Mouse (Mus musculus): ENCODE results near the gene Twist2.
A peak's percentile ranks its signal among the peaks of the same experiment; 100 is the strongest.

The Twist2 gene

GRCm38 (mm10) chr1:91819237-91819636, 18.0 kb downstream of the Twist2 start:
- peak; percentile 4 for DNase-seq (ENCODE audit: low read depth)

- no peak for DNase-seq (ENCODE audit: low read depth)
These were observed 19.3 kb downstream of the Twist2 start for GRCm38 (mm10) chr1:91820531-91820930.

GRCm38 (mm10) chr1:91822316-91822824, 21.1 kb downstream of the Twist2 start:
- DNase-seq (ENCODE audit: low read depth) = no peak

- no peak for DNase-seq (ENCODE audit: low read depth)
These were observed 22.3 kb downstream of the Twist2 start for GRCm38 (mm10) chr1:91823530-91823929.

DNA sequence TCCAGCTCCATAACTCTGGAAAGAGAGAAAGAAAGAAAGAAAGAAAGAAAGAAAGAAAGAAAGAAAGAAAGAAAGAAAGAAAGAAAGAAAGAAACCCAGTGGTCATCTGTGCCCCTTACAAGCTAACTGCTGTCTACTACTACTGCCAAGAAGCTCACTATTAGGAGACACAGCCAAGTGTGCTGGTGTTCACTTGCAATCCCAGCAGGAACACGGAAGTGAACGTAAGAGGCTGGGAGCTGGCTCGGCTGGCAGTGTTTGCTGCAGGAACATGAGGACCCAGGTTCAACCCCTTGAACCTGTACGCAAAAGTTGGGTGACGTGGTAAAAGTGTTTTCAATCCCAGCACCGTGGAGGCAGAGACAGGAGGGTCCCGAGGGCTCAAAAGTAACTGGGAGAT, 22.7 kb downstream of the Twist2 start:
- no peak for DNase-seq (ENCODE audit: low read depth)

- no peak for DNase-seq (ENCODE audit: low read depth)
These were observed 24.0 kb downstream of the Twist2 start for GRCm38 (mm10) chr1:91825261-91825660.

- DNase-seq (ENCODE audit: low read depth) = no peak
These were observed 30.7 kb downstream of the Twist2 start for GRCm38 (mm10) chr1:91831978-91832377.

- DNase-seq (ENCODE audit: low read depth) = no peak
These were observed 38.3 kb downstream of the Twist2 start for GRCm38 (mm10) chr1:91839557-91839956.

GRCm38 (mm10) chr1:91839979-91840378, 38.7 kb downstream of the Twist2 start:
- DNase-seq (ENCODE audit: low read depth) = no peak

- no peak for DNase-seq (ENCODE audit: low read depth)
These were observed 43.0 kb downstream of the Twist2 start for GRCm38 (mm10) chr1:91844236-91844635.

DNA sequence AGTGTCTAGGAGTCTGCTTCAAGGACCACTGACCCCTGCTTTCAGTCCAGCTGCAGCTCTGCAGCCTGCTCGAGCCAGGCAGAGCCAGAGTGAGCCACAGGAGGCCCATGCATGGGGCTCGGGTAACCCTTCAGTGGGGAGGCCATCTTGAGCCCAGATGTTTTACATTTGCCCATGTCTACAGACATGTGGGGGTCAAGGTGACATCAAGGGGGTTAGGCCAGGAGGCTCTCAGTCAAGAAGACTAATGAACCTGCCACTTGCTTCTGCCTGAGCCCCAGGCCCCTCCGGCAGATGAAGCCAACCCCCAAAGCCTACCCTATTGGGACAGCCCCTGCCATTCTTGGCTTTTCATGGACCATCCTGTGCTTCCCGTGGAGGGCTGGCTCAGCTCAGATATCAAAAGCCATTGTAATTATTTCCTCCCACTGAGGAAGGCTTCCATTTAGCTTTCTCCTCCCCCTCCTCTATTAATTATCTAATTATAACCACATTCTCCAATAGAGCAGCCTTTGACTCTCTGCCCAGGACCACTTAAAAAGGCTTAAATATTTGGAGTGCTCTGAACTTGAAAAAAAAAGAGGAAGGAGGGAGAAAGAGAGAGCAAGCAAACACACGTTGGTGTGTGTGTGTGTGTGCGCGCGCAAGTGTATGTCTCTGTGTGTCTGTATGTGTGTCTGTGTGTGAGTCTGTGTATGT, 43.6 kb downstream of the Twist2 start:
- DNase-seq (ENCODE audit: low read depth) = no peak

DNA sequence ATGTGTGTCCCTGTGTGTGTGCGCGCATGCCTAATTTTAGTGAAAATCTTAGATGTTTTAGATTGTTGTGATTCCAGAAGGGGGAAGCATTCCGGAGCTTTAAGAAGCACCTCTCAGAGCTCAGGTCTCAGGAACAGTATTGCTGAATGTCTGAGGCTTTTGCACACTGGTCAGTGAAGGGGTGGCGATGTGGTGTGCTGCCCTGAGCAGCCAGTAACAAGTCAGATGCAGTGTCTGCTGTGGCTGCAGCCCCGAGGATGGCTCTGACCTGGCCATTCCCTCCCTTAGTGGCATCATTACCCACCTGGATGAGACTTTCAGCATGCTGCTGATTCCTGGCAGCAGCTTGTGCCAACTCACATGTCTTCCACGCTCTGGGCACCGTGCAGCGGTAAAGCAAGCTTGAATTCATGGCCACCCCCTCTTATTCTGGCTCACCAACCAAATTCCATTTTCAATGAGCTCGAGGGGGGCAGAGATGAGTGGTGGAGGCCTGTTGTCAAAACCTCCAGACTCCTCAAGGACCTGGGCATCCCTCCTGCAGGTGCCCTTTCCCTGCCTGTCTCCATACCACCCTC, 44.2 kb downstream of the Twist2 start:
- DNase-seq (ENCODE audit: low read depth) = no peak

- DNase-seq (ENCODE audit: low read depth) = no peak
These were observed 50.0 kb downstream of the Twist2 start for GRCm38 (mm10) chr1:91851300-91851699.

GRCm38 (mm10) chr1:91856771-91857664, 55.8 kb downstream of the Twist2 start:
- no peak for DNase-seq (ENCODE audit: low read depth)

GRCm38 (mm10) chr1:91858101-91858790, 57.0 kb downstream of the Twist2 start:
- no peak for DNase-seq (ENCODE audit: low read depth)

DNA sequence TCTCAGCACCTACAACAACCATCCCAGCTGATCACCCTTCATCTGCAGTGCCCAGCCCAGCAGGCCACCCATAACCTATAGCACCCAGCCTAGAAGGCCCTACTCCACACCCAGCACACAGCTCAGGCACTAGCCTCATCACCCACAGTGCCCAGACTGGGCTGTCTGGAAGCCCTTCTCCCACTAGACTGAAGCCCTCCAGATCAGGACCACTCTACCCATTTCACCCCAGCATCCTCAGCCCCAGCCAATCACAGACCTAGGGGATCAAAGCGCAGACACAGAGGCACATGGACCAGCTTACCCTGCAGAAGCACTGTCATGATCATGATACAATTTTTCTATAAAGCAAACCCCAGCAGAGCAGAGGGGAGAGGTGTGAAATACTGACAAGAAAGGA, 57.6 kb downstream of the Twist2 start:
- DNase-seq (ENCODE audit: low read depth) = no peak

GRCm38 (mm10) chr1:91861511-91861910, 60.2 kb downstream of the Twist2 start:
- DNase-seq (ENCODE audit: low read depth) = peak; percentile 6

DNA sequence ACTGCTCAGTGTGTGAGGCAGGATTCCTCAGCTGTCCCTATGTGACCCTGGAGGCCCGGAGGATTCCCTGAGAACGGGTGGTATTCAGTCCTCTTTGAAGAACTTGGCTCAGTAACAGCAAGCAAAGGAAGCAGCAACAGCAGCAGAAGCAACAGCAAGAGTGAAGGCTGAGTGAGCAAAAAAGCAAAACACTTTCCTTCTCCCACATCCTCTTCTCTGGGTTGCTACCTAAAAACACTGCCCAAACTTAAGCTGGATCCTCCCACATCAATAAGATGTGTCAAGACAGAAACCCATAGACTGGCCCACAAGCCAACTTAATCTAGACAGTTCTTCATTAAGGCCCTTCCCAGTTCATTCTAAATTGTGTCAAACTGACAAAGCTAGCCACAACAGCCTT, 64.7 kb downstream of the Twist2 start:
- DNase-seq (ENCODE audit: low read depth) = no peak

- no peak for DNase-seq (ENCODE audit: low read depth)
These were observed 69.8 kb downstream of the Twist2 start for GRCm38 (mm10) chr1:91871101-91871500.

DNA sequence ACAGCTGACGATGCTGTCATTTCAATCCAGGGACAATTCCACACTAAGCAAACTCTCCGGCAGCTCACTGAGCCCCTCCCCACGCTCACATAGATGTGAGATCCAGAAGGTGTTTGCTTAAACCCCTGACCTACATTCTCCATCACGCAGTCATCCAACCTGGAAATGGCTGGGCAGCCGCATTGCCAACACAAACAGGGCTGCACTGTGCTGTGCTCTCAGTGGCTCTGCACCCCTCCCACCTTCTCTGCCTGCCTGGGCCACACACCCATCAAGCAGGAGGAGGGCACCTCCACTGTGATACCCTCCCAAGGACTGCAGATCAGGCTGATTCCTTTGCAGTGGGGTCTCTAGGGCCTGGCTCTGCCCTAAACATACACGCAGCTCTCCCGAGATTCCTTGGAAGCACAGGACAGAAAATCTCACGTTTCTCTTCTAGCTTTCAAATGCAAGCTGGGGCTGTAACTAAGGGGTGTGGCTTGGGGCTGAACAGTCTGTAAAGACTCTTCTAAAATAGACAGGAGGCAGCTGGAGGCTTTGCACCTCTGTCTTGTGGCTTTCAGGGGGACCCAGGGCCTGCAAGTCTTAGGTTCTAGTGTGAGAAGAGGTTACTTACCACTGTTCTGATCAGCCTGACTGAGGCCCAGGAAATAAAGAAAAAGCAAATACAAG, 71.3 kb downstream of the Twist2 start:
- no peak for DNase-seq (ENCODE audit: low read depth)

DNA sequence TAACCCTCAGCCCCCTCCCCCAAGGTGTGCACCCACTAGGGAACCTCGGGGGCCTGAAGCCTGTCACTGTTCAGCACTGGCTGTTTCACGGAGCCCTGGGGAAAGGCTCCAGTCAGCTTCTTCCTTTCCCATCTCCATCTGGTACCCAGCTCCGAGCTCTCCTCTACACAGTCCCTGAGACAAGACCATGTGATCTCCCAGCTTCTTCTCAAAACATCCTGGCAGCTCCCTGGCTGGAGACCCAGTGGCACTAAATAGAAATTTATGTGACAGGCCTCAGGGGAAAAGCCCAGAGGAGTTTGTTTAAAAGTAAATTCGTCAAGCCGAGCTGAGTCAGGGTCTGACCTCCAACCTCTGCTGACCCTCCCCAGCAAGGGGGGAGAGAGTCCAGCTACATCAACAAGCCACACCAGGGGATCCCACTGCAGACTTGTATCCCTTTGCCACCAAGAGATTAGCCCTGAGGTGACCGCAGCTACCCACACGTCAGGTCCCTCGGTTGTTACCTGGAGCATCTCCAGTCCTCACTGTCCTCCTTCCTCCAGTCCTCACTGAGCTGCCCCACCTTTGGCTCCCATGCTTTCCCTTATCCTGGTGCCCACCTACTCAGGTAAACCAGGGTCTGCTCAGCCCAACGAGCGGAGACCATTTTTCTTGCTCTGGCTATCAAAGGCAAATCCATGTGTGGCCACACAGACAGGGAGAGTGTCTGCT, 72.5 kb downstream of the Twist2 start:
- DNase-seq (ENCODE audit: low read depth) = no peak

Data from 416B (cell line).